Mouse (Mus musculus): ENCODE measurements at regions not wholly inside any gene's neighbourhood (a gene's known extent, or its start where the extent isn't known, plus 50 kb on each side); places are given as distances from the start of the nearest gene placed in this dataset.

- Histone ChIP-seq H3K27ac (ENCODE audit: insufficient read depth, low read depth, low read length) (no peak overlapping the region), H3K4me1 (ENCODE audit: control insufficient read depth, insufficient read depth, low read length) (no peaks in the 10 kb centered on the region), H3K4me3 (ENCODE audit: insufficient read depth, low read depth, low read length) (no peak overlapping the region)
- TF ChIP-seq POLR2A (IDR thresholded peaks at IDR 0.05; ENCODE audit: insufficient read depth, low read depth, low read length): no peak
- no peak for TF ChIP-seq CTCF (IDR thresholded peaks at IDR 0.05; ENCODE audit: insufficient read depth, low read depth, low read length)
- 89% methylated on average over 6 of the region's 6 CpGs for WGBS
These were observed 509.4 kb downstream of the Nfib start for GRCm38 (mm10) chr4:82196024-82196647.

- Histone ChIP-seq H3K4me3 (ENCODE audit: insufficient read depth, low read depth, low read length) (no peak overlapping the region), H3K27ac (ENCODE audit: insufficient read depth, low read depth, low read length) (no peak overlapping the region), H3K4me1 (ENCODE audit: control insufficient read depth, insufficient read depth, low read length) (no peaks in the 10 kb centered on the region)
- 79% methylated on average over 5 of the region's 5 CpGs for WGBS
- TF ChIP-seq POLR2A (IDR thresholded peaks at IDR 0.05; ENCODE audit: insufficient read depth, low read depth, low read length) (no peak), CTCF (IDR thresholded peaks at IDR 0.05; ENCODE audit: insufficient read depth, low read depth, low read length) (no peak)
These were observed 511.6 kb downstream of the Nfib start for GRCm38 (mm10) chr4:82193905-82194304.

- H3K4me3 ChIP-seq (ENCODE audit: insufficient read depth, low read depth, low read length): no peak overlapping the region
- WGBS: 94% methylated on average over 3 of the region's 3 CpGs
- no peaks in the 10 kb centered on the region for H3K4me1 ChIP-seq (ENCODE audit: control insufficient read depth, insufficient read depth, low read length)
- no peak for TF ChIP-seq CTCF (IDR thresholded peaks at IDR 0.05; ENCODE audit: insufficient read depth, low read depth, low read length)
- H3K27ac ChIP-seq (ENCODE audit: insufficient read depth, low read depth, low read length): no peak overlapping the region
These were observed 518.7 kb downstream of the Nfib start for GRCm38 (mm10) chr4:82186892-82187291.

GRCm38 (mm10) chr4:82183974-82184373 is 521.6 kb downstream of the Nfib start:
- WGBS: 95% methylated on average over 1 of the region's 1 CpGs
- Histone ChIP-seq H3K27ac (ENCODE audit: insufficient read depth, low read depth, low read length) (no peak overlapping the region), H3K4me3 (ENCODE audit: insufficient read depth, low read depth, low read length) (no peak overlapping the region), H3K4me1 (ENCODE audit: control insufficient read depth, insufficient read depth, low read length) (no peaks in the 10 kb centered on the region)
- TF ChIP-seq POLR2A (IDR thresholded peaks at IDR 0.05; ENCODE audit: insufficient read depth, low read depth, low read length) (no peak), CTCF (IDR thresholded peaks at IDR 0.05; ENCODE audit: insufficient read depth, low read depth, low read length) (no peak)

GRCm38 (mm10) chr4:82178112-82178511 is 527.4 kb downstream of the Nfib start:
- Histone ChIP-seq H3K4me3 (ENCODE audit: insufficient read depth, low read depth, low read length) (no peak overlapping the region), H3K27ac (ENCODE audit: insufficient read depth, low read depth, low read length) (no peak overlapping the region), H3K4me1 (ENCODE audit: control insufficient read depth, insufficient read depth, low read length) (no peaks in the 10 kb centered on the region; the same call in 1 of the 2 replicates)
- TF ChIP-seq CTCF (IDR thresholded peaks at IDR 0.05; ENCODE audit: insufficient read depth, low read depth, low read length) (no peak), POLR2A (IDR thresholded peaks at IDR 0.05; ENCODE audit: insufficient read depth, low read depth, low read length) (no peak)
- 94% methylated on average over 5 of the region's 5 CpGs for WGBS

- no peak for TF ChIP-seq CTCF (IDR thresholded peaks at IDR 0.05; ENCODE audit: insufficient read depth, low read depth, low read length)
- no peak for TF ChIP-seq POLR2A (IDR thresholded peaks at IDR 0.05; ENCODE audit: insufficient read depth, low read depth, low read length)
- 93% methylated on average over 8 of the region's 8 CpGs for WGBS
- no peak overlapping the region for H3K27ac ChIP-seq (ENCODE audit: insufficient read depth, low read depth, low read length)
- no peak overlapping the region for H3K4me3 ChIP-seq (ENCODE audit: insufficient read depth, low read depth, low read length)
- no peaks in the 10 kb centered on the region; the same call in 1 of the 2 replicates for H3K4me1 ChIP-seq (ENCODE audit: control insufficient read depth, insufficient read depth, low read length)
These were observed 528.8 kb downstream of the Nfib start for GRCm38 (mm10) chr4:82176723-82177122.

- H3K4me3 ChIP-seq (ENCODE audit: insufficient read depth, low read depth, low read length): no peak overlapping the region
- WGBS: 69% methylated on average over 17 of the region's 17 CpGs
- H3K27ac ChIP-seq (ENCODE audit: insufficient read depth, low read depth, low read length): no peak overlapping the region
- no peak for TF ChIP-seq POLR2A (IDR thresholded peaks at IDR 0.05; ENCODE audit: insufficient read depth, low read depth, low read length)
- TF ChIP-seq CTCF (IDR thresholded peaks at IDR 0.05; ENCODE audit: insufficient read depth, low read depth, low read length): no peak
- H3K4me1 ChIP-seq (ENCODE audit: control insufficient read depth, insufficient read depth, low read length): no peaks in the 10 kb centered on the region; the same call in 1 of the 2 replicates
These were observed 532.0 kb downstream of the Nfib start for GRCm38 (mm10) chr4:82173461-82174085.

- TF ChIP-seq POLR2A (IDR thresholded peaks at IDR 0.05; ENCODE audit: insufficient read depth, low read depth, low read length) (no peak), CTCF (IDR thresholded peaks at IDR 0.05; ENCODE audit: insufficient read depth, low read depth, low read length) (no peak)
- 64% methylated on average over 4 of the region's 4 CpGs for WGBS
- Histone ChIP-seq H3K4me3 (ENCODE audit: insufficient read depth, low read depth, low read length) (no peak overlapping the region), H3K4me1 (ENCODE audit: control insufficient read depth, insufficient read depth, low read length) (no peaks in the 10 kb centered on the region; the same call in 1 of the 2 replicates), H3K27ac (ENCODE audit: insufficient read depth, low read depth, low read length) (no peak overlapping the region)
These were observed 534.6 kb downstream of the Nfib start for GRCm38 (mm10) chr4:82170930-82171329.

- TF ChIP-seq POLR2A (IDR thresholded peaks at IDR 0.05; ENCODE audit: insufficient read depth, low read depth, low read length): no peak
- TF ChIP-seq CTCF (IDR thresholded peaks at IDR 0.05; ENCODE audit: insufficient read depth, low read depth, low read length): no peak
- Histone ChIP-seq H3K4me3 (ENCODE audit: insufficient read depth, low read depth, low read length) (no peak overlapping the region), H3K27ac (ENCODE audit: insufficient read depth, low read depth, low read length) (no peak overlapping the region), H3K4me1 (ENCODE audit: control insufficient read depth, insufficient read depth, low read length) (no peaks in the 10 kb centered on the region)
- WGBS: 85% methylated on average over 5 of the region's 5 CpGs
These were observed 537.5 kb downstream of the Nfib start for GRCm38 (mm10) chr4:82168032-82168431.

Data from olfactory bulb, adult 2 months (tissue).